Mouse (Mus musculus) monocyte, adult 5-6 weeks (primary cell): Measurements from ENCODE around the gene Gatad2b. TPM values are rescaled to one million over a fixed set of nuclear protein-coding genes. Genes with fewer than 3 reads are reported as not detected.
A peak's percentile ranks its signal among the peaks of the same experiment; 100 is the strongest.

ENCODE experiments used
- ATAC-seq: fragments of 153-309, 156-312 bp; replicated peaks from 2 replicates; pipeline ENCODE4 v1.8.0; 2017; ENCODE audit warnings: mild to moderate bottlenecking; ENCODE audit not compliant: low TSS enrichment, insufficient number of reproducible peaks, severe bottlenecking, poor library complexity, low FRiP score
- total RNA-seq: library from RNA; stranded (forward); fragments of 200-1000, 200-491, 200-594 nt; gene quantifications from 3 replicates; pipeline ENCODE4 v1.2.3, GENCODE M21; 2017

Gatad2b gene
- total RNA-seq, 1 experiment from 2014 or later, result 34.1 TPM

DNA sequence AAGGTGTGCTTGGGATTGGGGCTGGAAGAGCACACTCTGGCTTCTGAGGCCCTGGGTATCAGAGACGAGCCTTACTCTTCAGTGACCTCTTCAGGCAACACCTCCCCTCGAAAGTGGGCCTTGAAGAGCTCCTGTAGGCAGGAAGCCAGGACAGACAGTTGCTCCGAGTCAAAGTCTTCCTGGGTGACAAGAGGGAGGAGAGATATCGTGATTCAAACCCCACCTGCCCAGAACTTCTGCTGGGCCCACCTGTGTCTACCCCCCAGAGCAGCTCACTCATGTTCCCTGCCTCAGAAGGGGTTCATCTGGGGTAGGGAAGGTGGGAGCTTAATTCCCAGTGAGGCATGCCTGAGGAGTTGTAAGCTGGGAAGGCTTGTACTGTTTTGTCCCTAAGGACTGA is 108.0 kb downstream of the Gatad2b start:
- ATAC-seq, result no peak

GRCm38 (mm10) chr3:90404121-90404520 is 111.1 kb downstream of the Gatad2b start:
- no peak for ATAC-seq

DNA sequence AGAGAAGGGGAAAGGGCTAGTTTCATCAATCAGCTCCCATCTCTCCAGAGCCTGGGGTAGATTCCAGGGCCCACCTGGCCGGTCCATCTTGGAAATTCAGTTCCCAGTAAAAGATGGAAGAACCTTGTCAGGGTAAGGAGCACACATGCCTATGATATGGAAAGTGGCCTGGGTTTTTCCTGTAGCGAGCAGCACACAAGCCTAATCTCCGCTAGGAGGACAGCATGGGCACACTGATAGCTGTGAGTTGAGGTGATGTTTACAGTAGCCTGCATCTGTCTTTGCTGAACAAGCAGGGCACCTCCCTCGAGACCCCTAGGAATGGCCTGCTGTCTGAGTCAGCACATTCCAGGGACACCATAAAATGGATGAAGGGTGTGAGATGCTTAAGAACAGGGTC is 111.6 kb downstream of the Gatad2b start:
- ATAC-seq, result no peak

- no peak for ATAC-seq
Observed at GRCm38 (mm10) chr3:90406414-90406813, 113.4 kb downstream of the Gatad2b start.

- no peak for ATAC-seq
Observed at GRCm38 (mm10) chr3:90408721-90409120, 115.7 kb downstream of the Gatad2b start.

DNA sequence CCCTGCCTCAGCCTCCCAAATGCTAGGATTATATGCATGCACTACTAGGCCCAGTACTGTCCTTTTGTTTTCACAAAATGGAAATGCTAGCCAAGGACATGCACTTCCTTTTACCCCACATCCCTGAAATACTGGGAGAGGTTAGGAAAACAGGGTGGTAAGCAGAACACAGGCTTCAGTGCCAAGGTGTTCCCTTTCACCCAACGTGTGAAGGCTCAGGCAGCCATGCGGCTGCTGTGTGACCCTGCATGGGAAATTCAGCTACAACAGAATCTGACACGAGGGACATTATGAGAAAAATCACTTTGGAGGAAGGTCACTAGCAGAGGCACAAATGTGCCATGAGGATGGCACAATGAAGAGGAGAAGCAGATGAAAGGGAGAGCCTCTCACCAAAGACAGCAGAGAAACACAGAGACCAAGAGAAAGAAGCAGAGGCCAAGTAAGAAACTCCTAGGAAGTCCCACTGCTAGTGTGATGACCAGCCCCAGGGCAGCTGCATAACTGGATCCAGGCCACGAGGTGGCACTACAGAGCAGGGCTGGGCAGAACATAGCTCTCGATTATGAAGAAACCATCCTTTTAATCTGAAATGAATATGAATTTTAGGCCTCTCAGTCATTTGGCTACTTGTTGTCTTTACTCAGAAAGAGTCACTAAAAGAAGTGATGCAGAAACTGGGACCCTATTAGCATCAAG is 119.5 kb downstream of the Gatad2b start:
- peak; percentile 87 for ATAC-seq

DNA sequence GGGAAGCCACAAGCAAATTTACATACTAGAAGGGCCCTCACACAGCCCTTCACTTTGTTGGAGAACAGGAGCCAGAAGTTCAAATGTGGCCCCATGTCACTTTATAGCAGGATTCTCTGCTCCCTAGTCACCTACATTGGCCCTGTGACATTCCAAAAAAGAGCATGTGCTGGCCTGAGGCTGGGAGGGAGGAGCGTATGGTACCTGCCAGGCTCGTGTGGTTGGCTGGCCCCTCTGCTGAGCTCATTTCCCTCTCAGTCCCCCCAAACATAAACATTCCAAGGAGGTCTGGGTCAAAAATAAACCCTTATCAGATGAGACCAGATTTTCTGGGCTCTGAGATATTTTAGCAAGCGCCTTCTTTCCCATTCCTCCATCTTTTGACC is 120.0 kb downstream of the Gatad2b start:
- ATAC-seq, result no peak

Other genes with a start within 250 kb of the Gatad2b start
- 71.0 to 80.3 TPM (median 79.6 TPM) in 3 replicates for gene 4933434E20Rik, start 241.5 kb upstream of the Gatad2b start, total RNA-seq
- 84.5 to 177 TPM (median 158 TPM) in 3 replicates for gene Ubap2l, start 240.6 kb upstream of the Gatad2b start, total RNA-seq
- gene Tpm3, start 220.5 kb upstream of the Gatad2b start, total RNA-seq, result 927 to 1,272 TPM (median 1,055 TPM) in 3 replicates
- 0.19 to 0.49 TPM (median 0.32 TPM) in 3 replicates for gene Nup210l, start 189.0 kb upstream of the Gatad2b start, total RNA-seq
- 4,989 to 6,509 TPM (median 5,955 TPM) in 3 replicates for gene Rps27, start 79.5 kb upstream of the Gatad2b start, total RNA-seq
- gene Rab13, start 79.5 kb upstream of the Gatad2b start, total RNA-seq, result not detected in 3 replicates
- gene Jtb, start 61.6 kb upstream of the Gatad2b start, total RNA-seq, result 64.6 to 97.8 TPM (median 65.2 TPM) in 3 replicates
- 0.49 to 1.1 TPM in 2 of 3 replicates, not detected in the other for gene Creb3l4, start 49.7 kb upstream of the Gatad2b start, total RNA-seq
- 32.3 to 49.4 TPM (median 46.6 TPM) in 3 replicates for gene Slc39a1, start 45.0 kb upstream of the Gatad2b start, total RNA-seq
- 19.2 to 40.7 TPM (median 19.9 TPM) in 3 replicates for gene Crtc2, start 39.0 kb upstream of the Gatad2b start, total RNA-seq
- 15.4 to 39.1 TPM (median 16.3 TPM) in 3 replicates for gene Dennd4b, start 28.0 kb upstream of the Gatad2b start, total RNA-seq
- gene Slc27a3, start 96.8 kb downstream of the Gatad2b start, total RNA-seq, result 2.1 TPM in 1 of 3 replicates, not detected in the others
- gene Ints3, start 140.4 kb downstream of the Gatad2b start, total RNA-seq, result 11.7 to 26.5 TPM (median 12.9 TPM) in 3 replicates
- not detected in 3 replicates for gene Npr1, start 172.7 kb downstream of the Gatad2b start, total RNA-seq
- 72.4 to 84.1 TPM (median 74.7 TPM) in 3 replicates for gene Ilf2, start 182.9 kb downstream of the Gatad2b start, total RNA-seq
- 52.4 to 94.4 TPM (median 62.0 TPM) in 3 replicates for gene Snapin, start 197.9 kb downstream of the Gatad2b start, total RNA-seq
- gene Chtop, start 216.3 kb downstream of the Gatad2b start, total RNA-seq, result 65.3 to 100 TPM (median 80.3 TPM) in 3 replicates
- gene S100a1, start 221.2 kb downstream of the Gatad2b start, total RNA-seq, result 24.0 to 71.5 TPM (median 39.2 TPM) in 3 replicates
- 111 to 176 TPM (median 141 TPM) in 3 replicates for gene S100a13, start 221.3 kb downstream of the Gatad2b start, total RNA-seq
- 3.0 TPM in 1 of 3 replicates, not detected in the others for gene S100a14, start 233.7 kb downstream of the Gatad2b start, total RNA-seq
- gene S100a16, start 244.1 kb downstream of the Gatad2b start, total RNA-seq, result not detected in 3 replicates